Mouse (Mus musculus): ENCODE results near the gene Selenof. TPM values are rescaled to one million over a fixed set of nuclear protein-coding genes. Genes with fewer than 3 reads are reported as not detected.

Selenof gene
- polyA plus RNA-seq, 1 experiment from 2014 or later: 756 TPM

- peak overlapping the region; percentile 12; the same call in 1 of the 2 replicates for H3K4me3 ChIP-seq (ENCODE audit: low read length)
- peaks cover 33% of the 10 kb centered on the region for H3K4me1 ChIP-seq (replicated peaks; ENCODE audit: control insufficient read depth, insufficient read depth, low read length)
- peak; percentile 18 for ATAC-seq (ENCODE audit: low read depth)
- peak overlapping the region; percentile 37 for H3K27ac ChIP-seq (ENCODE audit: low read length)
- WGBS: 58% methylated on average over 7 of the region's 7 CpGs
- no peaks in the 10 kb centered on the region for H3K27me3 ChIP-seq (ENCODE audit: control insufficient read depth, insufficient read depth, low read depth, low read length)
- H3K9ac ChIP-seq (ENCODE audit: low read length): no peak overlapping the region
- peak overlapping the region; percentile 36 for H3K4me2 ChIP-seq (ENCODE audit: low read depth, low read length)
- peaks cover 5% of the 10 kb centered on the region; the same call in 1 of the 2 replicates for H3K36me3 ChIP-seq (ENCODE audit: control insufficient read depth, insufficient read depth, low read length)
- no peaks in the 10 kb centered on the region for H3K9me3 ChIP-seq (ENCODE audit: control insufficient read depth, low read length)
Measured at GRCm38 (mm10) chr3:144574256-144574655, 4.2 kb downstream of the Selenof start.

GRCm38 (mm10) chr3:144577366-144578340, 7.5 kb downstream of the Selenof start:
- Histone ChIP-seq H3K27ac (ENCODE audit: low read length) (no peak overlapping the region), H3K4me2 (ENCODE audit: low read depth, low read length) (no peak overlapping the region), H3K4me1 (replicated peaks; ENCODE audit: control insufficient read depth, insufficient read depth, low read length) (peaks cover 33% of the 10 kb centered on the region), H3K36me3 (ENCODE audit: control insufficient read depth, insufficient read depth, low read length) (peaks cover 13% of the 10 kb centered on the region), H3K9ac (ENCODE audit: low read length) (no peak overlapping the region), H3K27me3 (ENCODE audit: control insufficient read depth, insufficient read depth, low read depth, low read length) (no peaks in the 10 kb centered on the region), H3K4me3 (ENCODE audit: low read length) (no peak overlapping the region), H3K9me3 (ENCODE audit: control insufficient read depth, low read length) (no peaks in the 10 kb centered on the region)
- WGBS: 71% methylated on average over 10 of the region's 10 CpGs
- ATAC-seq (ENCODE audit: low read depth): no peak

GRCm38 (mm10) chr3:144578921-144579320, 8.8 kb downstream of the Selenof start:
- no peak overlapping the region for H3K9ac ChIP-seq (ENCODE audit: low read length)
- no peaks in the 10 kb centered on the region for H3K27me3 ChIP-seq (ENCODE audit: control insufficient read depth, insufficient read depth, low read depth, low read length)
- peaks cover 31% of the 10 kb centered on the region for H3K4me1 ChIP-seq (replicated peaks; ENCODE audit: control insufficient read depth, insufficient read depth, low read length)
- no peak for ATAC-seq (ENCODE audit: low read depth)
- H3K4me2 ChIP-seq (ENCODE audit: low read depth, low read length): no peak overlapping the region
- no peak overlapping the region for H3K27ac ChIP-seq (ENCODE audit: low read length)
- 88% methylated on average over 4 of the region's 4 CpGs for WGBS
- no peaks in the 10 kb centered on the region for H3K9me3 ChIP-seq (ENCODE audit: control insufficient read depth, low read length)
- no peak overlapping the region for H3K4me3 ChIP-seq (ENCODE audit: low read length)
- peaks cover 13% of the 10 kb centered on the region for H3K36me3 ChIP-seq (ENCODE audit: control insufficient read depth, insufficient read depth, low read length)

- Histone ChIP-seq H3K4me1 (replicated peaks; ENCODE audit: control insufficient read depth, insufficient read depth, low read length) (peaks cover 27% of the 10 kb centered on the region), H3K9me3 (ENCODE audit: control insufficient read depth, low read length) (no peaks in the 10 kb centered on the region), H3K27ac (ENCODE audit: low read length) (no peak overlapping the region), H3K4me3 (ENCODE audit: low read length) (no peak overlapping the region), H3K36me3 (ENCODE audit: control insufficient read depth, insufficient read depth, low read length) (peaks cover 13% of the 10 kb centered on the region), H3K9ac (ENCODE audit: low read length) (0 out of 2 replicates have a peak overlapping the region, but pooled peaks have one; percentile 9), H3K27me3 (ENCODE audit: control insufficient read depth, insufficient read depth, low read depth, low read length) (no peaks in the 10 kb centered on the region), H3K4me2 (ENCODE audit: low read depth, low read length) (no peak overlapping the region)
- no peak for ATAC-seq (ENCODE audit: low read depth)
- 72% methylated on average over 5 of the region's 5 CpGs for WGBS
Measured at GRCm38 (mm10) chr3:144579796-144580195, 9.7 kb downstream of the Selenof start.

DNA sequence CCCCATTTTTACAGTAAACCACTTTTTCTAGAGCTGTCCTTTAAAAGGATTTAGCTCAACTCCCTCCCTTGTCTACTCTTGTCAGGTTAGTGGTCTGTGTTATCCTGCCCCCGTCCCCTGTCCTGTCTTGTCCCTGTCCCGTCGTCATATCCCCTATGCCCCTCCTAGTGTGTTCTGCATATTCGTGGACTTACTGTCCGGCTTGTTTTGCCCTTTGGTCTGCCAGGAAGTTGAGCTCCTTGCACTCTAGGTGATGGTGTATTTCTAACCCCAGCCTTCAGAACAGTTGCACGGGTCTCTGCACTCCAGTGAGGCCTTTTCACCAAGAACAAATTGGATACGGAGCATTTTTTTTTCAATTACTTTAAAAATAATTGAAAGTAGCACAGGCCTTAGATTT, 10.2 kb downstream of the Selenof start:
- Histone ChIP-seq H3K27ac (ENCODE audit: low read length) (no peak overlapping the region), H3K4me3 (ENCODE audit: low read length) (no peak overlapping the region), H3K4me2 (ENCODE audit: low read depth, low read length) (no peak overlapping the region), H3K36me3 (ENCODE audit: control insufficient read depth, insufficient read depth, low read length) (peaks cover 13% of the 10 kb centered on the region), H3K4me1 (replicated peaks; ENCODE audit: control insufficient read depth, insufficient read depth, low read length) (peaks cover 23% of the 10 kb centered on the region), H3K9ac (ENCODE audit: low read length) (no peak overlapping the region), H3K9me3 (ENCODE audit: control insufficient read depth, low read length) (no peaks in the 10 kb centered on the region), H3K27me3 (ENCODE audit: control insufficient read depth, insufficient read depth, low read depth, low read length) (no peaks in the 10 kb centered on the region)
- 76% methylated on average over 7 of the region's 7 CpGs for WGBS
- no peak for ATAC-seq (ENCODE audit: low read depth)

- Histone ChIP-seq H3K4me1 (replicated peaks; ENCODE audit: control insufficient read depth, insufficient read depth, low read length) (peaks cover 25% of the 10 kb centered on the region), H3K27me3 (ENCODE audit: control insufficient read depth, insufficient read depth, low read depth, low read length) (no peaks in the 10 kb centered on the region), H3K36me3 (ENCODE audit: control insufficient read depth, insufficient read depth, low read length) (peaks cover 11% of the 10 kb centered on the region), H3K4me2 (ENCODE audit: low read depth, low read length) (no peak overlapping the region), H3K9me3 (ENCODE audit: control insufficient read depth, low read length) (no peaks in the 10 kb centered on the region), H3K9ac (ENCODE audit: low read length) (no peak overlapping the region; the same call in 1 of the 2 replicates), H3K4me3 (ENCODE audit: low read length) (no peak overlapping the region), H3K27ac (ENCODE audit: low read length) (peak overlapping the region; percentile 12; the same call in 1 of the 2 replicates)
- 37% methylated on average over 3 of the region's 3 CpGs for WGBS
- no peak for ATAC-seq (ENCODE audit: low read depth)
Measured at GRCm38 (mm10) chr3:144581842-144582241, 11.7 kb downstream of the Selenof start.

DNA sequence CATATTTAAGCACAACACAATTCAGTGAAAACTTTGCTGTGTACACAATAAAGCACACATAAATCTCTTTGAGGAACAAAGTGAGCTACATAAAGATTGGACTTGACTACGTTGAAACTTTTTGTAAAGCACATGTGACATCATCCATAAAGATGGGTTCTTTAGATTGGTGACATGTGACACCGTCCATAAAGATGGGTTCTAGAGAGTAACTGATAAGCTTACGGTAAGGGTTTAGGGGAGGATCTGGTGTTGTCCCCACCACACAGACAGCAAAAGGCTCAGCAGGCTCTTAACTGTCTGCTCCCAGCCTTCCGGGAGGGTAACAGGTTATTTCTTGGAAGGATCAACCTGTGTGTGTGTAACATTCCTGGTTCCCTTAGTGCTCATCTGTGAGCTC, 12.2 kb downstream of the Selenof start:
- no peaks in the 10 kb centered on the region for H3K27me3 ChIP-seq (ENCODE audit: control insufficient read depth, insufficient read depth, low read depth, low read length)
- ATAC-seq (ENCODE audit: low read depth): no peak
- peaks cover 26% of the 10 kb centered on the region for H3K4me1 ChIP-seq (replicated peaks; ENCODE audit: control insufficient read depth, insufficient read depth, low read length)
- H3K4me2 ChIP-seq (ENCODE audit: low read depth, low read length): no peak overlapping the region
- no peak overlapping the region for H3K9ac ChIP-seq (ENCODE audit: low read length)
- no peaks in the 10 kb centered on the region for H3K9me3 ChIP-seq (ENCODE audit: control insufficient read depth, low read length)
- H3K27ac ChIP-seq (ENCODE audit: low read length): no peak overlapping the region
- H3K36me3 ChIP-seq (ENCODE audit: control insufficient read depth, insufficient read depth, low read length): peaks cover 13% of the 10 kb centered on the region
- WGBS: 68% methylated on average over 4 of the region's 4 CpGs
- H3K4me3 ChIP-seq (ENCODE audit: low read length): no peak overlapping the region

DNA sequence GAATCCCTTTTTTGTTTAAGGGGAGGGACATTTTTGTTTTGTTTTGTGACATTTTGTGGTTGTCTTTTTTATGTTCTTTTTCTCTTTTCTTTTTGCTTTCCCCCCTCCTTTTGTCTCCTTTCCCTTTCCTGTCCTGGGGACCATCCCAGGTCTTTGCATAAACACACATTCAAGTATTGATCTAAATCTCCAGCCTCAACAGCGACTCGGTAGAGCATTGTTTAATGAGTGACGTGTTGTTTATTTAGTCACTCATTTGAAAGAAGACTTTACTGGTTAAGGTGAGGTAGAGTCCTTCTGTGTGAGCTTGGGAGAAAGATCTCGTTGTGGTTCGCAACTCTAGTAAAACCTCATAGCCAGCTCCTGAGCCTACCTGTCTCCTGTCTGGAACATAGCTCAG, 13.7 kb downstream of the Selenof start:
- Histone ChIP-seq H3K9ac (ENCODE audit: low read length) (no peak overlapping the region), H3K4me1 (replicated peaks; ENCODE audit: control insufficient read depth, insufficient read depth, low read length) (peaks cover 24% of the 10 kb centered on the region), H3K27me3 (ENCODE audit: control insufficient read depth, insufficient read depth, low read depth, low read length) (no peaks in the 10 kb centered on the region), H3K36me3 (ENCODE audit: control insufficient read depth, insufficient read depth, low read length) (peaks cover 13% of the 10 kb centered on the region), H3K4me2 (ENCODE audit: low read depth, low read length) (no peak overlapping the region), H3K9me3 (ENCODE audit: control insufficient read depth, low read length) (no peaks in the 10 kb centered on the region), H3K27ac (ENCODE audit: low read length) (no peak overlapping the region), H3K4me3 (ENCODE audit: low read length) (no peak overlapping the region)
- ATAC-seq (ENCODE audit: low read depth): no peak
- 38% methylated on average over 5 of the region's 5 CpGs for WGBS

DNA sequence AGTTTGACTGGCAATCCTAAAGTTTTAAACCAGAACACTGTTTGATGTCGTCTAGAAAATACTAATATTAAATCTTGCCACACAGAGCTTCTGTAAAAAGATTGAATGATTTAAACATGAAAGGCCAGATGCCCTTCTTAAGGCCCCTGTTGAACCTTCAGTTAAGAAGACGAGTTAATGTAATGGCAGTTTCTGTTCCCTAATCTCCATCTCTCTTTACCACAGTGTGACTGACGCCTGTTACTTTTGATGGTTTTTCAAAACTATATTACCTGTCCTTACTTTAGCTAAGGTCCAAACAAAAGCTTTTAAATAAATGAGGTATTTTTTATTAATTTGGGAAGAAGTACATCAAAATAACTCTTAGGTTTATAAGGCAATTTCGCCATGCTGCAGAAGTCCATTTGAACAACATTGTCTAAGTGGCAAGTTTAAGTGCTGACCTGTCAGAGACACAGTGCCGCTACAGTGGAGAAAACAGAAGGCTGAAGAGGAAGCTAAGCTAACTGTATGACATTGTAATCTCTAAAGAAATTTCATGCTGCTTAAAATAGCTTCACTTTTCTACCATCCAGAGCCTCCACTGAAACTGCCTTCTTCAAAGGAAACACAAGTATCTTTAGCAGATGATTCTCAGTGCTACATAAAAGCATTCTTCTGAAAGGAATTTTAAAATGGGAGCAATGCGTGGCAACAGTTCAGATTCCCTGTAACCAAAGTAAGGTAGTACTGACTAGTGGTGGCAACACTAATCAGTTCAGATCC, 14.9 kb downstream of the Selenof start:
- Histone ChIP-seq H3K27ac (ENCODE audit: low read length) (no peak overlapping the region), H3K36me3 (ENCODE audit: control insufficient read depth, insufficient read depth, low read length) (peaks cover 4% of the 10 kb centered on the region), H3K27me3 (ENCODE audit: control insufficient read depth, insufficient read depth, low read depth, low read length) (no peaks in the 10 kb centered on the region), H3K9ac (ENCODE audit: low read length) (no peak overlapping the region), H3K4me1 (replicated peaks; ENCODE audit: control insufficient read depth, insufficient read depth, low read length) (peaks cover 22% of the 10 kb centered on the region), H3K4me3 (ENCODE audit: low read length) (no peak overlapping the region), H3K4me2 (ENCODE audit: low read depth, low read length) (no peak overlapping the region), H3K9me3 (ENCODE audit: control insufficient read depth, low read length) (no peaks in the 10 kb centered on the region)
- 72% methylated on average over 6 of the region's 6 CpGs for WGBS
- no peak for ATAC-seq (ENCODE audit: low read depth)

All from lung, embryonic 16.5 days (tissue).